Mouse (Mus musculus) midbrain, embryonic 11.5 days (tissue): ENCODE results near the gene Filip1l. TPM values are rescaled to one million over a fixed set of nuclear protein-coding genes. Genes with fewer than 3 reads are reported as not detected.

Experiments
- ATAC-seq: fragments of 200-750 bp; cut with Nextera tagmentation; 2 replicates; pipeline ENCODE4 v1.8.0; 2017; ENCODE audit warnings: moderate TSS enrichment, moderate library complexity; ENCODE audit not compliant: low FRiP score
- DNase-seq: peaks from one replicate; pipeline ENCODE4 v3.0.0; 2015; ENCODE audit warnings: low spot score; ENCODE audit errors: missing footprints
- H3K27ac ChIP-seq: fragments of 300-500 bp; sonication (generic); 2 replicates; pipeline ENCODE4 v1.5.1; 2014; ENCODE audit warnings: low read depth, low read length
- H3K27me3 ChIP-seq: fragments of 300-500 bp; sonication (generic); 2 replicates; pipeline ENCODE4 v1.6.1; 2014; ENCODE audit warnings: mild to moderate bottlenecking, low read length, moderate library complexity, mixed read lengths; ENCODE audit not compliant: control insufficient read depth, insufficient read depth
- H3K36me3 ChIP-seq: fragments of 300-500 bp; sonication (generic); 2 replicates; pipeline ENCODE4 v1.6.1; 2014; ENCODE audit warnings: mild to moderate bottlenecking, low read length, moderate library complexity, mixed read lengths; ENCODE audit not compliant: control insufficient read depth, insufficient read depth
- H3K4me1 ChIP-seq: fragments of 300-500 bp; sonication (generic); 2 replicates; pipeline ENCODE4 v1.6.1; 2014; ENCODE audit warnings: low read length; ENCODE audit not compliant: control insufficient read depth, insufficient read depth
- H3K4me2 ChIP-seq: fragments of 300-500 bp; sonication (generic); 2 replicates; pipeline ENCODE4 v1.6.1; 2014; ENCODE audit warnings: mild to moderate bottlenecking, moderate library complexity
- H3K4me3 ChIP-seq: fragments of 300-500 bp; sonication (generic); 2 replicates; pipeline ENCODE4 v1.5.1; 2014; ENCODE audit warnings: low read depth, low read length
- H3K9ac ChIP-seq: fragments of 300-500 bp; sonication (generic); 2 replicates; pipeline ENCODE4 v1.6.1; 2014; ENCODE audit warnings: low read length
- H3K9me3 ChIP-seq: fragments of 300-500 bp; sonication (generic); 2 replicates; pipeline ENCODE4 v1.6.1; 2016; ENCODE audit warnings: low read length; ENCODE audit not compliant: control insufficient read depth
- WGBS: fragments of 180-500 bp; shearing (Covaris S2); extraction: QIAGEN DNeasy Blood & Tissue Kit; methylation state at CpG from one replicate; pipeline ENCODE4 v1.1.7; 2014; 5-methylcytosine and 5-hydroxymethylcytosine counted together
- polyA plus RNA-seq: library from polyadenylated mRNA; unstranded; fragments of >200 nt; fragmentation: Nextera tagmentation; extraction: Ambion mirVana; gene quantifications from 2 replicates; pipeline ENCODE4 v1.2.1, GENCODE M21; 2014

Gene Filip1l
- polyA plus RNA-seq, 1 experiment from 2014 or later, result 6.8 TPM

DNA sequence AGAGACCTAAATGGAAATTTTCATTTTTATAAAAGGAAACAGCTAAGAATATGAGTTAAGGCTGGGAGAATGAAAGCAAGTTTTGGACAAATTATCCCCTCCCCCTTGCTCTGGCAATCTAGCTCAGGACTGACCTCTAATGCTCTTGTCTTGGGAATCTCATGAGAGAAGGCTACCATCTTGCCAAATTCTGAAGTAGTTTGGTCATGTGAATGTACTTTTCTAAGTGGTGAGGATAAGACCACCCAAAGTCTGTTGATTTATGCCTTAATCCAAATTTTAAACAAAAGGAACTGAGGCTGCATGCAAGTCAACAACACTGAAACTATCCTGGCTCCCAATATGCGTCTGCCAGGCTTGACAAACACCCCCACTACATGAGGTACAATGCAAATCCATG lies 155.5 kb downstream of the Filip1l start:
- Histone ChIP-seq H3K4me2 (no peak overlapping the region), H3K27ac (no peak overlapping the region), H3K4me3 (no peak overlapping the region), H3K36me3 (no peaks in the 10 kb centered on the region), H3K27me3 (no peaks in the 10 kb centered on the region), H3K9ac (no peak overlapping the region), H3K4me1 (no peaks in the 10 kb centered on the region), H3K9me3 (no peaks in the 10 kb centered on the region)
- ATAC-seq (no peak), DNase-seq (no peak)
- 76% methylated on average over 1 of the region's 1 CpGs for WGBS

DNA sequence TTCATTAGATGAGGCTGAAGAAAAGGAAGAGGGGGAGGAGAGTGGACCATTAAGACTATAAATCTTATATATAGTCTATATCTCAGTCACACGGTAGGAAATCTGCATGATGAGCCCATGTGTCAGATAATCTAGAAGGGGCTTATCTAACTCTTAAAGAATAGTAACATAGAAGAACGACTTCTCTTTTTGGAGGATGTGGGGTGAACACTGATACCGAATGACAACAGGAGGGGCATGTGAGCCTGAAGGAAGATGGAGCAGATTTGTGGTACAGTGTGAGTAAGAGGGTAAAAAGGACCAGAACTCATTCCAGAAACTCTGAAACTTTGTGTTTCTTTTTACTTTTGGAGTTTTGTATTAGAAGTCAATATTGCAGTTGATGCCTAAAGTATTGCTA lies 156.2 kb downstream of the Filip1l start:
- H3K27me3 ChIP-seq, result no peaks in the 10 kb centered on the region
- no peaks in the 10 kb centered on the region for H3K9me3 ChIP-seq
- H3K4me3 ChIP-seq, result no peak overlapping the region
- H3K4me2 ChIP-seq, result no peak overlapping the region
- WGBS, result 93% methylated on average over 3 of the region's 3 CpGs
- H3K36me3 ChIP-seq, result no peaks in the 10 kb centered on the region
- no peaks in the 10 kb centered on the region for H3K4me1 ChIP-seq
- no peak overlapping the region for H3K9ac ChIP-seq
- DNase-seq, result no peak
- H3K27ac ChIP-seq, result no peak overlapping the region
- ATAC-seq, result no peak

DNA sequence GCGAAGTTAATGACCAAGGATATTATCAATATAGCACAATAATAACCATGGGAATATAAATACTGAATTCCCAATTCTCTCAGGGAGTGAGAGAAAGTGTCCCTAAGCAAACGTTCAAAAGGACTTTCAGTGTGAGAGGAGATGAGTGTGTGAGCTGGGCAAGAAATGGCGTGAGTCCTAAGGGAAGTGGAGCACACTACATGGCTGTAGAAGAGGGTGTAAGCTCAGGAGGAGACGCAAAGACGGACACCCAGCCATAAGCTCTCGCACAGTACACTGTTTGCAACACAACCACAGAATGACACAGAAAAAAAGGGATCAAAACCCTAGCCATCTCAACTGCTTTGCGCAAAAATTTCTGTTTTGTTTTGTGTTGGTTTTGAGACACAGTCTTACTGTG lies 160.7 kb downstream of the Filip1l start:
- no peak overlapping the region for H3K9ac ChIP-seq
- no peak for ATAC-seq
- no peak overlapping the region for H3K4me3 ChIP-seq
- DNase-seq, result peak; percentile 53
- no peaks in the 10 kb centered on the region for H3K4me1 ChIP-seq
- no peak overlapping the region for H3K4me2 ChIP-seq
- H3K36me3 ChIP-seq, result no peaks in the 10 kb centered on the region
- no peaks in the 10 kb centered on the region for H3K9me3 ChIP-seq
- WGBS, result 94% methylated on average over 7 of the region's 7 CpGs
- H3K27me3 ChIP-seq, result no peaks in the 10 kb centered on the region
- no peak overlapping the region for H3K27ac ChIP-seq

DNA sequence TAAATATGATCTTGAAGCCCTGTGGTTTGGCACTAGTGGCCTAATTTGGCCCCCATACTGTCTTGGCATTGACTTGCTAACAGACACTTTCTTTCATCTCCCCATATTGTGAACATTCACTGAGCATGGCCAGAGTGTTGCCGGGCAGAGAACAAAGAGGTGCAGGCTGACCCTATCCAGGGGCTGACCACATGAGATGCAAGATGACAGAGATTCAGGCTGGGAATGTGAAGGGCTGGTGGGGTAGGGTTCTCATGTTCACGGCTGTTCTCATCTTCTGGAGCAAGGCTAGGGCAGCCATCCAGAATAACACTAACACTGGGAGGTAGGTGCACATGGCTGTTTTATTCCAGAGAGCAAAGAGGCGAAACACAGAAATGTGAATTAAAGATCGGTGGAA lies 161.5 kb downstream of the Filip1l start:
- H3K4me2 ChIP-seq, result no peak overlapping the region
- WGBS, result 67% methylated on average over 4 of the region's 4 CpGs

DNA sequence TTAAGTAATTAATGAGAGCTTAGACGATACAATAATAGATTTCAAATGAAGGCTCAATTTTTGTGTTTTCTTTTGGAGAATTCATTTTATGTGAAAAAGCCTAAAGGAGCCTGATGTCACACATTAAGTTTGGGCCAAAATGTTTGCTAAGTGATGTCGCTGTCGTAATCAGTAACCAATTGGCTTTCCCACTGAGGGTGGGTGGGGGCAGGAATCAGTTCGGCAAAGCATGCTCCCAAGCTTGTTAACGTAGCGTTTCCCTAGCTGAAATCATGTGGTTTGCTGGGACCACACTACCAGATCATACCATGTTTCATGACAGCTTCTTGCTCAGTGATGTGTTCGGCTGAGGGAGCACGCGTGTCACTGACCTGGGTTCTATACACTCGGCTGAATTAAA lies 162.7 kb downstream of the Filip1l start:
- no peak for ATAC-seq
- Histone ChIP-seq H3K4me1 (no peaks in the 10 kb centered on the region), H3K27me3 (no peaks in the 10 kb centered on the region), H3K9me3 (no peaks in the 10 kb centered on the region), H3K36me3 (no peaks in the 10 kb centered on the region), H3K9ac (no peak overlapping the region), H3K27ac (no peak overlapping the region), H3K4me2 (no peak overlapping the region), H3K4me3 (no peak overlapping the region)
- WGBS, result 90% methylated on average over 10 of the region's 10 CpGs
- no peak for DNase-seq

More for the DNA sequence above, 161.5 kb downstream of the Filip1l start:
- DNase-seq (peak; percentile 73), ATAC-seq (no peak)
- no peak overlapping the region for H3K9ac ChIP-seq
- H3K36me3 ChIP-seq, result no peaks in the 10 kb centered on the region
- H3K27ac ChIP-seq, result no peak overlapping the region
- no peaks in the 10 kb centered on the region for H3K9me3 ChIP-seq
- no peaks in the 10 kb centered on the region for H3K27me3 ChIP-seq
- no peaks in the 10 kb centered on the region for H3K4me1 ChIP-seq
- H3K4me3 ChIP-seq, result no peak overlapping the region

DNA sequence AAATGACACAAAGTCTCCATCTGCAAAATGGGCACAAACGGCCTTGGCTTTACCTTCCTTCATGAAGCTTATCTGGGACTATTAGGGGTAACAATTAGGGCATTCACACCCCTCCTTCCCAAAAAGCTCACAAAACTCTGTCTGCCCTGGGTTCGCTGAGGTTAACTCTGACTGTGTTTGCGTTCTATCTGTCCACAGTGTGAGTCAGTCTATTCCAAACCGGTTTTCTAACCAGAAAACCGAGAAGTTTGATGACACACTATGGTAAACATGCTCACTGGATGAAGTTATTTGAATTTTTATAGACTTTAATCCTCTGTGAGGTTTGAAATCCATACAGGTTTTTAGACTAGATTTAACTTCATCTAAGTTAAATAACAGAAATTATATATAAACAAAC lies 172.2 kb downstream of the Filip1l start:
- no peak overlapping the region for H3K4me3 ChIP-seq
- H3K9me3 ChIP-seq, result no peaks in the 10 kb centered on the region
- 90% methylated on average over 5 of the region's 5 CpGs for WGBS
- DNase-seq (no peak), ATAC-seq (no peak)
- H3K4me2 ChIP-seq, result no peak overlapping the region
- H3K9ac ChIP-seq, result no peak overlapping the region
- H3K27me3 ChIP-seq, result no peaks in the 10 kb centered on the region
- no peaks in the 10 kb centered on the region for H3K4me1 ChIP-seq
- no peak overlapping the region for H3K27ac ChIP-seq
- H3K36me3 ChIP-seq, result no peaks in the 10 kb centered on the region

DNA sequence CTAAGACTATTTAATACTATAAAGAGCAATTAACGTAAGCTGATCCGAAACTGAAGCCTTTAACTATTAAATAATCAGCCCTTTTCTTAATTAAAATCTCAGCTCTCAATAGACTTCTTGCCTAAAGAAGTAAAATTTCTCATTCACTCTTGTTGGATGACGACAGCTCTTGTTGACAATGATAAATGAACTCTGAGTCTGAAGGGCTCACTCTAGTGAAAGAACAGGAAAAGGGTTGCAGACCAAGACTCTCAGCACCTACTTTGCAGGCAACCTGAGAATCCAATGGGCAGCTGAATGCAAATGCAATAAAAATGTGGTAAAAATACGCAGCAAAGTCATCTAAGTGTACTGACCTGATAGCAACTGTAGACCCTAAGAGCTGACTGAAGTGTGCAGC lies 172.6 kb downstream of the Filip1l start:
- no peak for DNase-seq
- Histone ChIP-seq H3K9ac (no peak overlapping the region), H3K36me3 (no peaks in the 10 kb centered on the region), H3K9me3 (no peaks in the 10 kb centered on the region), H3K4me3 (no peak overlapping the region), H3K4me1 (no peaks in the 10 kb centered on the region), H3K27me3 (no peaks in the 10 kb centered on the region), H3K27ac (no peak overlapping the region), H3K4me2 (no peak overlapping the region)
- WGBS, result 90% methylated on average over 4 of the region's 4 CpGs
- ATAC-seq, result no peak

DNA sequence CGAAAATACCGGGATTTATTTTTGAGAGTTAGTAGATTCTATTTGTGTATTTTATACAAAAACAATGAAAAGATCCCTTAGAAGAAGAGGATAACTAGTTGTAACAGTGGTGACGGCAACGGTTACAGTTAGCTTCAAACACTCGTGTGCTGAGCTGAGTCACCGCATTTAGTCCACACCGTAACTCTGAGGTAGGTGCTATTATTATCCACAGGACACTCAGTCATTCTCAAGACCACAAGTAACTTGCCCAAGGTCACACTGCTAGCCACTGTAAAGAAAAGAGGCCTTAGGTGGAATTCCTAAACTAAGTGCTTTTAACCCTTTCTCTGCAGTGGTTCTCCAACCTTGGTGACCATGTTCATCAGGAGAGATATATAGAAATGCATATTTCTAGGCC lies 174.0 kb downstream of the Filip1l start:
- DNase-seq, result no peak
- H3K4me2 ChIP-seq, result no peak overlapping the region
- H3K9me3 ChIP-seq, result no peaks in the 10 kb centered on the region
- no peak for ATAC-seq
- H3K4me3 ChIP-seq, result no peak overlapping the region
- no peak overlapping the region for H3K9ac ChIP-seq
- no peaks in the 10 kb centered on the region for H3K27me3 ChIP-seq
- 95% methylated on average over 7 of the region's 7 CpGs for WGBS
- no peak overlapping the region for H3K27ac ChIP-seq
- no peaks in the 10 kb centered on the region for H3K4me1 ChIP-seq
- no peaks in the 10 kb centered on the region for H3K36me3 ChIP-seq

DNA sequence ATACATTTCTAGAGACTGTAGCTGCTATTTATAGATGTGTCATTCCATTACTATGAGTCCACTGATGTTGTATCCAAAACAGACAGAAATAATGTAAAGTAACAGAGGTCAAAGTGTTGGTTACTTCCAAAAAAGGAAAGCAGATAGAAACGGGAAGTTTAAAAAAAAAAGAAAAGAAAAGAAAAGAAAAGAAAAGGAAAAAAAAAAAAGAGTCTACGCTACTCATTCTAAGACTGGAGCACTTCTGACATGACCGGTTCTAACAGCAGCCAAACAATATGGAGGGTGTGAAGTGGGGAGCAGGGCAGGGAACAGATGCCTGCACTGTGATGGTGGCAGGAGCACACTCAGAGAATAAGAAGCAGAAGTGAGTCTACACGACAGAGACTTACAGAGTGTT lies 175.6 kb downstream of the Filip1l start:
- 79% methylated on average over 4 of the region's 4 CpGs for WGBS
- no peak for ATAC-seq
- Histone ChIP-seq H3K4me1 (no peaks in the 10 kb centered on the region), H3K27ac (no peak overlapping the region), H3K27me3 (no peaks in the 10 kb centered on the region), H3K4me2 (no peak overlapping the region), H3K4me3 (no peak overlapping the region), H3K9me3 (no peaks in the 10 kb centered on the region), H3K9ac (no peak overlapping the region), H3K36me3 (no peaks in the 10 kb centered on the region)
- DNase-seq, result no peak

DNA sequence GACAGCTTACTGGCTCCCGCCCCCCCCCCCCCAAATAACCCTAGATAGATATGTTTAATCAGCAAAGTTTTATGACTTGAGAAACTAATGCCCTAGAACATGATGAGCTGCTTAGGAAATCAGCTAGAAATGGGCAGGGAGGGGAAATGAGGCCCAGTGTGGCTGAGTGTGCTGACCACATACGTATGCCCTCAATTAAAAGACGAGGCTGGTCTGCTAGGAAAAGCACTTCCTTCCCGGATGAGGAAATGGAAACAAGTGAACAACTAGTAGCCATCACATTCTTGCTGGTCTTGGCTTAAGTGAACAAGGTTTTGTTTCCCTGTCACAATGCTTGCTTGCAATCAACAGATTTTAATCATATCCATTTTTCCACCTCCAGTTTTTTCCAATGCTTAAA lies 177.7 kb downstream of the Filip1l start:
- WGBS, result 86% methylated on average over 4 of the region's 4 CpGs
- ATAC-seq (no peak), DNase-seq (peak; percentile 72)
- no peak overlapping the region for H3K4me2 ChIP-seq
- H3K27ac ChIP-seq, result no peak overlapping the region
- H3K4me1 ChIP-seq, result no peaks in the 10 kb centered on the region
- H3K36me3 ChIP-seq, result no peaks in the 10 kb centered on the region
- H3K9ac ChIP-seq, result no peak overlapping the region
- H3K27me3 ChIP-seq, result no peaks in the 10 kb centered on the region
- no peak overlapping the region for H3K4me3 ChIP-seq
- no peaks in the 10 kb centered on the region for H3K9me3 ChIP-seq
